Mouse (Mus musculus): ENCODE measurements around the gene Mob3b.

Mob3b gene

GRCm38 (mm10) chr4:35114950-35115349 is 42.3 kb downstream of the Mob3b start:
- no peak for DNase-seq (ENCODE audit: low spot score)

- no peak for DNase-seq (ENCODE audit: low spot score)
These were observed 43.6 kb downstream of the Mob3b start for GRCm38 (mm10) chr4:35113516-35114248.

- DNase-seq (ENCODE audit: low spot score): no peak
These were observed 44.8 kb downstream of the Mob3b start for GRCm38 (mm10) chr4:35112452-35112851.

GRCm38 (mm10) chr4:35105115-35105773 is 52.0 kb downstream of the Mob3b start:
- DNase-seq (ENCODE audit: low spot score): no peak

GRCm38 (mm10) chr4:35101201-35101600 is 56.1 kb downstream of the Mob3b start:
- DNase-seq (ENCODE audit: low spot score): no peak

- peak; percentile 55 for DNase-seq (ENCODE audit: low spot score)
These were observed 57.2 kb downstream of the Mob3b start for GRCm38 (mm10) chr4:35099865-35100780.

GRCm38 (mm10) chr4:35099210-35099864 is 57.9 kb downstream of the Mob3b start:
- no peak for DNase-seq (ENCODE audit: low spot score)

- DNase-seq (ENCODE audit: low spot score): no peak
These were observed 58.7 kb downstream of the Mob3b start for GRCm38 (mm10) chr4:35098552-35098951.

GRCm38 (mm10) chr4:35096226-35097175 is 60.8 kb downstream of the Mob3b start:
- DNase-seq (ENCODE audit: low spot score): no peak

- no peak for DNase-seq (ENCODE audit: low spot score)
These were observed 64.8 kb downstream of the Mob3b start for GRCm38 (mm10) chr4:35092457-35092856.

- DNase-seq (ENCODE audit: low spot score): no peak
These were observed 66.0 kb downstream of the Mob3b start for GRCm38 (mm10) chr4:35091157-35091784.

- DNase-seq (ENCODE audit: low spot score): no peak
These were observed 67.7 kb downstream of the Mob3b start for GRCm38 (mm10) chr4:35089321-35090316.

GRCm38 (mm10) chr4:35086067-35086700 is 71.1 kb downstream of the Mob3b start:
- DNase-seq (ENCODE audit: low spot score): no peak

- no peak for DNase-seq (ENCODE audit: low spot score)
These were observed 73.2 kb downstream of the Mob3b start for GRCm38 (mm10) chr4:35084060-35084459.

- DNase-seq (ENCODE audit: low spot score): no peak
These were observed 74.7 kb downstream of the Mob3b start for GRCm38 (mm10) chr4:35082476-35083114.

GRCm38 (mm10) chr4:35080285-35080684 is 77.0 kb downstream of the Mob3b start:
- no peak for DNase-seq (ENCODE audit: low spot score)

GRCm38 (mm10) chr4:35068739-35069138 is 88.5 kb downstream of the Mob3b start:
- no peak for DNase-seq (ENCODE audit: low spot score)

GRCm38 (mm10) chr4:35066163-35066562 is 91.1 kb downstream of the Mob3b start:
- no peak for DNase-seq (ENCODE audit: low spot score)
